Comparison of ENCODE assay signal across 8 mouse cellular contexts in the genomic region with DNA sequence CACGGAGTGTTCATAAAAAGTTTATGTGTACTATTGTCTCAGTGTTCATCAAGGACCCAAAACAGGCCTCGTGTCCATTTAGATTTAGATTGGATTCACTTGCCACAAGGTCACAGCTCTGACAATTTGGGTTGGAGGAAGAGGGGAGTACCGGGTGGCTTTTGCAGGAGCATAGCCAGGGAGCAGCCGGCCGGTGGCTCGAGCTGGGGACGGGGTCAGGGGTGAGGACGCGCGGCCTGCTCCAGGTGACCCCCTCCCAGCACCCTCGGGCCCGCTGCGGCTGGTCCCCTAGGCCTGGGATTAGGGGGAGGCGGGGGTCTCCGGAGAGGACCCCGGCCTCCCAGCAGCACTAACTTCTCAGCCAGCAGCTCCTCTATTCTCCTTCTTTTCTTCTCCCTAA. TPM values are rescaled to one million over a fixed set of nuclear protein-coding genes. Genes with fewer than 3 reads are reported as not detected.
A peak's percentile ranks its signal among the peaks of the same experiment; 100 is the strongest.
DNase-seq lines count a peak whose midpoint lies in the region; ATAC-seq lines count a peak whose summit lies in the region.

No protein-coding gene starts in this region.

- peak; percentile 50 for ATAC-seq in heart, embryonic 15.5 days (replicated peaks; ENCODE audit: insufficient number of reproducible peaks, insufficient read depth, low FRiP score, low read depth)
- ATAC-seq in midbrain, embryonic 16.5 days: peak; percentile 66

- H3K9me3 ChIP-seq in heart, embryonic 15.5 days (replicated peaks): no peaks in the 10 kb centered on the region
- H3K9me3 ChIP-seq in midbrain, embryonic 16.5 days (replicated peaks; ENCODE audit: control insufficient read depth, low read length, poor library complexity, severe bottlenecking): no peaks in the 10 kb centered on the region

- 0 out of 2 replicates have a peak, but pooled peaks cover 8% of the 10 kb centered on the region for H3K36me3 ChIP-seq in heart, embryonic 15.5 days
- no peaks in the 10 kb centered on the region for H3K36me3 ChIP-seq in midbrain, embryonic 16.5 days (ENCODE audit: control insufficient read depth, insufficient read depth, low read length)

- peak overlapping the region; percentile 94 for H3K4me3 ChIP-seq in heart, embryonic 15.5 days
- H3K4me3 ChIP-seq in midbrain, embryonic 16.5 days (ENCODE audit: low read depth, low read length): peak overlapping the region; percentile 53

- H3K27ac ChIP-seq in heart, embryonic 15.5 days: peak overlapping the region; percentile 82
- peak overlapping the region; percentile 82 for H3K27ac ChIP-seq in midbrain, embryonic 16.5 days (ENCODE audit: low read length)

- no peaks in the 10 kb centered on the region for H3K27me3 ChIP-seq in heart, embryonic 15.5 days
- H3K27me3 ChIP-seq in midbrain, embryonic 16.5 days (ENCODE audit: control insufficient read depth, insufficient read depth, low read depth, low read length): no peaks in the 10 kb centered on the region

- DNase-seq in thymus, adult 18-20 months: peak; percentile 41 to 43
- no peak for DNase-seq in thymus, postnatal 0 days (ENCODE audit: low spot score)
- peak; percentile 78 for DNase-seq in cerebellum, adult 11-12 months
- DNase-seq in kidney, postnatal 4 days: peak; percentile 43 to 60
- DNase-seq in urinary bladder, postnatal 10 days (ENCODE audit: low spot score): no peak
- DNase-seq in frontal cortex, postnatal 36 days (ENCODE audit: low spot score in 2 of 2): no peak

- H3K4me1 ChIP-seq in heart, embryonic 15.5 days (replicated peaks): peaks cover 12% of the 10 kb centered on the region
- peaks cover 10% of the 10 kb centered on the region for H3K4me1 ChIP-seq in midbrain, embryonic 16.5 days (ENCODE audit: control insufficient read depth, insufficient read depth, low read length)

- H3K4me2 ChIP-seq in heart, embryonic 15.5 days: peak overlapping the region; percentile 70
- peak overlapping the region; percentile 55 for H3K4me2 ChIP-seq in midbrain, embryonic 16.5 days (ENCODE audit: low read length)

- peak overlapping the region; percentile 99 for H3K9ac ChIP-seq in heart, embryonic 15.5 days
- H3K9ac ChIP-seq in midbrain, embryonic 16.5 days (ENCODE audit: low read depth, low read length): peak overlapping the region; percentile 77

- WGBS in heart, embryonic 15.5 days: under 1% methylated on average over 16 of the region's 16 CpGs
- WGBS in midbrain, embryonic 16.5 days: 0% methylated on average over 16 of the region's 16 CpGs

RNA-seq across cellular contexts. Expression of gene Uba3, which starts 0.5 kb away (rescaled TPM):
- 53.1 and 55.4 TPM in 2 replicates for polyA plus RNA-seq in thymus, postnatal 0 days (2015; fragmentation: Nextera tagmentation; extraction: Ambion mirVana)
- 64.0 and 66.2 TPM in 2 replicates for polyA plus RNA-seq in heart, embryonic 15.5 days (2015; fragmentation: Nextera tagmentation; extraction: Ambion mirVana)
- 90.2 and 92.9 TPM in 2 replicates for polyA plus RNA-seq in midbrain, embryonic 16.5 days (2015; fragmentation: Nextera tagmentation; extraction: Ambion mirVana)

RNA-seq across cellular contexts. Expression of gene Arl6ip5, which starts 5.5 kb away (rescaled TPM):
- 105 and 112 TPM in 2 replicates for polyA plus RNA-seq in thymus, postnatal 0 days (2015; fragmentation: Nextera tagmentation; extraction: Ambion mirVana)
- polyA plus RNA-seq in heart, embryonic 15.5 days (2015; fragmentation: Nextera tagmentation; extraction: Ambion mirVana): 96.8 and 100 TPM in 2 replicates
- polyA plus RNA-seq in midbrain, embryonic 16.5 days (2015; fragmentation: Nextera tagmentation; extraction: Ambion mirVana): 149 and 160 TPM in 2 replicates

RNA-seq across cellular contexts. Expression of gene Tmf1, which starts 26.0 kb away (rescaled TPM):
- polyA plus RNA-seq in thymus, postnatal 0 days (2015; fragmentation: Nextera tagmentation; extraction: Ambion mirVana): 43.9 and 50.8 TPM in 2 replicates
- polyA plus RNA-seq in heart, embryonic 15.5 days (2015; fragmentation: Nextera tagmentation; extraction: Ambion mirVana): 21.3 and 24.8 TPM in 2 replicates
- 35.6 and 40.4 TPM in 2 replicates for polyA plus RNA-seq in midbrain, embryonic 16.5 days (2015; fragmentation: Nextera tagmentation; extraction: Ambion mirVana)

RNA-seq across cellular contexts. Expression of gene Lmod3, which starts 47.6 kb away (rescaled TPM):
- 0.13 and 0.18 TPM in 2 replicates for polyA plus RNA-seq in thymus, postnatal 0 days (2015; fragmentation: Nextera tagmentation; extraction: Ambion mirVana)
- 16.8 and 24.7 TPM in 2 replicates for polyA plus RNA-seq in heart, embryonic 15.5 days (2015; fragmentation: Nextera tagmentation; extraction: Ambion mirVana)
- polyA plus RNA-seq in midbrain, embryonic 16.5 days (2015; fragmentation: Nextera tagmentation; extraction: Ambion mirVana): 0.09 TPM in 1 of 2 replicates, not detected in the other

RNA-seq across cellular contexts. Expression of gene Eogt, which starts 56.0 kb away (rescaled TPM):
- 5.1 and 5.7 TPM in 2 replicates for polyA plus RNA-seq in thymus, postnatal 0 days (2015; fragmentation: Nextera tagmentation; extraction: Ambion mirVana)
- 13.2 and 14.4 TPM in 2 replicates for polyA plus RNA-seq in heart, embryonic 15.5 days (2015; fragmentation: Nextera tagmentation; extraction: Ambion mirVana)
- 13.9 and 15.1 TPM in 2 replicates for polyA plus RNA-seq in midbrain, embryonic 16.5 days (2015; fragmentation: Nextera tagmentation; extraction: Ambion mirVana)

Comparison
In these comparisons a context has a peak if more than half of its experiments do, and no peak if none do; other contexts are left out.
1. DNase-seq: peak in thymus, adult 18-20 months (2 of 2), cerebellum, adult 11-12 months (single experiment) and kidney, postnatal 4 days (2 of 2); none in thymus, postnatal 0 days (single experiment), urinary bladder, postnatal 10 days (single experiment) and frontal cortex, postnatal 36 days (0 of 2).